Mouse (Mus musculus) hindbrain, embryonic 13.5 days (tissue): Measurements from ENCODE around the gene Pcp4. TPM values are rescaled to one million over a fixed set of nuclear protein-coding genes. Genes with fewer than 3 reads are reported as not detected.

Experiments used
- ATAC-seq: fragments of 200-750 bp; cut with Nextera tagmentation; 2 replicates; pipeline ENCODE4 v1.8.0; 2017; ENCODE audit warnings: moderate TSS enrichment; ENCODE audit not compliant: low FRiP score
- H3K27ac ChIP-seq: fragments of 300-500 bp; sonication (generic); 2 replicates; pipeline ENCODE4 v1.5.1; 2015; ENCODE audit warnings: inconsistent platforms, mild to moderate bottlenecking, moderate library complexity
- H3K27me3 ChIP-seq: fragments of 300-500 bp; sonication (generic); 2 replicates; pipeline ENCODE4 v1.6.1; 2015; ENCODE audit warnings: mild to moderate bottlenecking, inconsistent platforms
- H3K36me3 ChIP-seq: fragments of 300-500 bp; sonication (generic); 2 replicates; pipeline ENCODE4 v1.6.1; 2015; ENCODE audit warnings: mild to moderate bottlenecking, inconsistent platforms
- H3K4me1 ChIP-seq: fragments of 300-500 bp; sonication (generic); replicated peaks from 2 replicates; pipeline ENCODE4 v1.6.1; 2015; ENCODE audit warnings: inconsistent platforms
- H3K4me2 ChIP-seq: fragments of 300-500 bp; sonication (generic); 2 replicates; pipeline ENCODE4 v1.6.1; 2015; ENCODE audit warnings: inconsistent platforms, mild to moderate bottlenecking, moderate library complexity
- H3K4me3 ChIP-seq: fragments of 300-500 bp; sonication (generic); 2 replicates; pipeline ENCODE4 v1.5.1; 2015; ENCODE audit warnings: mild to moderate bottlenecking, inconsistent platforms
- H3K9ac ChIP-seq: fragments of 300-500 bp; sonication (generic); 2 replicates; pipeline ENCODE4 v1.6.1; 2015; ENCODE audit warnings: mild to moderate bottlenecking, inconsistent platforms
- H3K9me3 ChIP-seq: fragments of 300-500 bp; sonication (generic); 2 replicates; pipeline ENCODE4 v1.6.1; 2016; ENCODE audit warnings: inconsistent platforms
- WGBS: fragments of 180-500 bp; shearing (Covaris S2); methylation state at CpG from one replicate; pipeline ENCODE4 v1.1.7; 2015; 5-methylcytosine and 5-hydroxymethylcytosine counted together
- polyA plus RNA-seq: library from polyadenylated mRNA; unstranded; fragments of >200 nt; fragmentation: Nextera tagmentation; extraction: Ambion mirVana; gene quantifications from 2 replicates; pipeline ENCODE4 v1.2.1, GENCODE M21; 2015

Pcp4 gene
- polyA plus RNA-seq, 1 experiment from 2014 or later, result 214 TPM

DNA sequence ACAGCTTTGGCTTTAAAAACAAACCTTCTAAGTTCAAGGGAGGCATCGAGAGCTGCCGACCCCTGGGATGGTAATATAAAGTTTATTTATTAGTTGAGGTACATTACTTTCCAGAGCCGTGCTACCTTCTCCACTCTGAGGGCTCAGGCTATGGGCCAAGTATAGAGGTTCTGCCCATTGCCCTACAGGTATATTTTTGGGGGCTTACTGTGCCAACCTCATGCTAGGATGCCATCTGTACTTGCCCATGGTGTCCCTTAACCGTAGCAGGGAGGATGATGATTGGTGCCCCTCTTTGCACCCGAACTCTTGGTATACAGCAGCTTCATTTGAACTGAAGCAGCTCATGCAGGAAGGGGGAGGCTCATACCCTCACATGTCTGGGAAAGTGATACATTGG, 9.8 kb upstream of the Pcp4 start:
- H3K4me3 ChIP-seq, result no peak overlapping the region
- WGBS, result 85% methylated on average over 5 of the region's 5 CpGs

DNA sequence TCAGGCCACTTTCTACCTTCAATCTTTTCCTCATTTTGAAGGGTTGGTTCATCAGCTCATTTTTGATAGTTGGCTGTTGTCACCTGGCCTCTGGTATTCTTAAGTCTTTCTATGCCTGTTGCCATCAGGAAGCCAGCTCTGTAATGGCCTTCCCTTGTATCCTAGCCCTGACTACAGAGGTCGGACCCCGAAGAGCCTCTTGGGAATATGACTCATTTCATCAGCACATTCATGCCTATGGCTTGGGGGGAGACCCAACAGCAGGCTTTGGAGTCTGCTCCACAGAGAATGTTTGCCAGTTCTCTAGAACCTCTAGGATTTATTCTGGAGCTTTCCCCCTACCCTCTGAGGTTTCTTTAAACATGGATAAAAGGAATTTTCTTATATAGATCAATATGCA, 8.1 kb upstream of the Pcp4 start:
- H3K27ac ChIP-seq, result no peak overlapping the region
- H3K4me1 ChIP-seq, result no peaks in the 10 kb centered on the region
- H3K9me3 ChIP-seq, result no peaks in the 10 kb centered on the region
- ATAC-seq, result no peak
- H3K4me2 ChIP-seq, result no peak overlapping the region
- 87% methylated on average over 2 of the region's 2 CpGs for WGBS
- H3K4me3 ChIP-seq, result no peak overlapping the region
- no peaks in the 10 kb centered on the region for H3K36me3 ChIP-seq
- no peak overlapping the region for H3K9ac ChIP-seq
- peaks cover 3% of the 10 kb centered on the region; the same call in 1 of the 2 replicates for H3K27me3 ChIP-seq

More for the DNA sequence above, 9.8 kb upstream of the Pcp4 start:
- H3K4me1 ChIP-seq, result no peaks in the 10 kb centered on the region
- H3K27me3 ChIP-seq, result peaks cover 3% of the 10 kb centered on the region; the same call in 1 of the 2 replicates
- H3K9ac ChIP-seq, result no peak overlapping the region
- no peak overlapping the region for H3K27ac ChIP-seq
- no peak overlapping the region for H3K4me2 ChIP-seq
- no peak for ATAC-seq
- H3K9me3 ChIP-seq, result no peaks in the 10 kb centered on the region
- H3K36me3 ChIP-seq, result no peaks in the 10 kb centered on the region

DNA sequence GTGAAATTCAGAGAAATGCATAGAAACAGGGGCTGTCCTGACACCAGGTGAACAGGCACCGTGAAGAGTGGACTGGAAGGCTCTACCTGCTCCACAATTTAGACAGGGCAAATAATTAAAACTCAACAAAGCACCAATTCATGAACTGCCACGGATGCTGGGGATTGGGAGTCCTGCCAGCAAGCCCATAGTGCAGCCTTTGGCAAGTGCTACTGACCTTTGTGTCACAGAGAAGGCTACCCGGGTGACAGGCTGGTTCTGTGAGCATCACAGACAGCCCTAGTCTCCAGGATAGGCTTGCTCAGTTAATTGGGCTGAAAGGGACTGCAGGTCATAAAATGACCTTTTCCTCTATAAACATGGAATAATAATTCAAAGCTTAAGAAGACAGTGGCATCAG, 6.6 kb upstream of the Pcp4 start:
- Histone ChIP-seq H3K4me3 (no peak overlapping the region), H3K4me2 (no peak overlapping the region), H3K9ac (no peak overlapping the region), H3K27me3 (peaks cover 3% of the 10 kb centered on the region; the same call in 1 of the 2 replicates), H3K27ac (no peak overlapping the region), H3K9me3 (no peaks in the 10 kb centered on the region), H3K36me3 (no peaks in the 10 kb centered on the region), H3K4me1 (no peaks in the 10 kb centered on the region)
- no peak for ATAC-seq
- 55% methylated on average over 3 of the region's 3 CpGs for WGBS

- Histone ChIP-seq H3K27me3 (no peaks in the 10 kb centered on the region), H3K9me3 (no peaks in the 10 kb centered on the region), H3K27ac (no peak overlapping the region), H3K4me3 (peak overlapping the region; percentile 31), H3K4me1 (peaks cover 36% of the 10 kb centered on the region), H3K9ac (peak overlapping the region; percentile 15; the same call in 1 of the 2 replicates), H3K36me3 (no peaks in the 10 kb centered on the region), H3K4me2 (peak overlapping the region; percentile 48)
- no peak for ATAC-seq
- 61% methylated on average over 4 of the region's 4 CpGs for WGBS
Measured at GRCm38 (mm10) chr16:96468011-96468410, 605 bp downstream of the Pcp4 start.

DNA sequence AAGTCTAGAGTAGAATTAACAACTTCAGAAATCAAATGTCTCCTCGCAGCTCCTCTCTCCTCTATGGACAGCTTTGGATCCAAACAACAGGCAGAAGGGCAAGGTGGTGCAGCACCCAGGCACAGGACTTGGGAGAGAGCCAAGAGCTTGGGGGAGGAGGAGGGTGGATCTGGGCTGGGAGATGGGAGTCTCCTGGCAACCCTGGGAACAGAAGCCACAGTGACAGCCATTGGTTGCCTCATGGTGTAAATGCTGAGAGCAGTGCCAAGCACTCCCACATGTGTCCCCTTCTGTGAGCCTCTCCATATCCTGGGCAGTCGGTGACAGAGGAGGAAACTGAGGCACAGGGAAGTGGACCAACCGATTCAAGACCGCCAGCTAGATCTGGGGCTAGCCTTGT, 1.3 kb downstream of the Pcp4 start:
- Histone ChIP-seq H3K4me3 (peak overlapping the region; percentile 31; the same call in 1 of the 2 replicates), H3K4me1 (peaks cover 36% of the 10 kb centered on the region), H3K27me3 (no peaks in the 10 kb centered on the region), H3K9me3 (no peaks in the 10 kb centered on the region), H3K9ac (0 out of 2 replicates have a peak overlapping the region, but pooled peaks have one; percentile 15), H3K4me2 (peak overlapping the region; percentile 48), H3K36me3 (no peaks in the 10 kb centered on the region), H3K27ac (no peak overlapping the region)
- ATAC-seq, result peak; percentile 84
- WGBS, result 83% methylated on average over 4 of the region's 4 CpGs

- ATAC-seq, result no peak
- H3K9ac ChIP-seq, result no peak overlapping the region
- H3K4me2 ChIP-seq, result peak overlapping the region; percentile 48
- no peaks in the 10 kb centered on the region for H3K27me3 ChIP-seq
- WGBS, result 53% methylated on average over 4 of the region's 4 CpGs
- H3K4me3 ChIP-seq, result no peak overlapping the region
- no peaks in the 10 kb centered on the region for H3K36me3 ChIP-seq
- H3K9me3 ChIP-seq, result no peaks in the 10 kb centered on the region
- H3K27ac ChIP-seq, result no peak overlapping the region
- H3K4me1 ChIP-seq, result peaks cover 36% of the 10 kb centered on the region
Measured at GRCm38 (mm10) chr16:96469640-96470039, 2.2 kb downstream of the Pcp4 start.

DNA sequence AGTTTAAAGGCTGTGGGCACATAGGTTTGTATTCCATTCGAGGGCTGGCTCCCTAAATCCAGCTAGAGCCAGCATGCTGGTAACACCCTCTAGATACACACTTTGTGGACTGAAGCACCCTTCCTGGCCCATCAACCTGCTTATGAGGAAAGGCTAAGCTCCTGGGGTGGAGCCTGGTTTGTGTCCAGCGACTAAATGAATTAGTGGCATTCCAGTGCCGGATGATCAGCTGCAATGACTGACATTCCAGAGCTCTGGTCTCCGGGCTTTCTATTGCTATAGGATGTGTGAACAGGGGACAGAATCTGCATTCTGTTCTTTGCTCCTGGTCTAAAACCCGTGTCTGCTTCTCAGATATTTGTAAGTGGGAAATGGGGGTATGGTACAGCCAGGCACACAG, 5.0 kb downstream of the Pcp4 start:
- Histone ChIP-seq H3K27me3 (no peaks in the 10 kb centered on the region), H3K9me3 (no peaks in the 10 kb centered on the region), H3K4me2 (peak overlapping the region; percentile 21), H3K36me3 (no peaks in the 10 kb centered on the region), H3K9ac (peak overlapping the region; percentile 39; the same call in 1 of the 2 replicates), H3K4me3 (no peak overlapping the region), H3K4me1 (peaks cover 36% of the 10 kb centered on the region), H3K27ac (peak overlapping the region; percentile 67)
- no peak for ATAC-seq
- 36% methylated on average over 5 of the region's 5 CpGs for WGBS

DNA sequence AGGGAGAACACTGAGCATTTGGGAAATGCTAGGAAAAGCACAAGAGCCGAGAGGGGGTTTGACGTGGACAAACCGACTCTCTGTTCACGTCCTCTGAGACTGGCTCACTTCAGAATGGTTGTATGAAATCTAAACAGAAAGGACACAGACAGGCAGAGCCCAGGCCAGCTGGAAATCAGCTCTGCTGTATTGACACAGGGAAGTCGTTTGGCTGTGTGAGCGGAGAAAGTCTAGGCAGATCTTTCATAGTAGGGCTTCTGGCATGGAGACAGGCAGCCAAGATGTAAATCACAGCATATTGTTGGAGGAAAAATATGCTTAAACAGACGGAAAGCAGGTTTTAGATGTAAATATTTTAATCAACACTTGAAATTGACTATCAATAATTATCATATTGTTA, 5.4 kb downstream of the Pcp4 start:
- no peaks in the 10 kb centered on the region for H3K27me3 ChIP-seq
- H3K9me3 ChIP-seq, result no peaks in the 10 kb centered on the region
- no peak for ATAC-seq
- H3K4me1 ChIP-seq, result peaks cover 33% of the 10 kb centered on the region
- H3K27ac ChIP-seq, result peak overlapping the region; percentile 67
- WGBS, result 54% methylated on average over 7 of the region's 7 CpGs
- peak overlapping the region; percentile 39; the same call in 1 of the 2 replicates for H3K9ac ChIP-seq
- peak overlapping the region; percentile 21 for H3K4me2 ChIP-seq
- no peak overlapping the region for H3K4me3 ChIP-seq
- no peaks in the 10 kb centered on the region for H3K36me3 ChIP-seq

GRCm38 (mm10) chr16:96474185-96474584, 6.8 kb downstream of the Pcp4 start:
- no peak for ATAC-seq
- Histone ChIP-seq H3K9ac (no peak overlapping the region), H3K4me2 (no peak overlapping the region), H3K36me3 (no peaks in the 10 kb centered on the region), H3K27ac (no peak overlapping the region), H3K9me3 (no peaks in the 10 kb centered on the region), H3K27me3 (no peaks in the 10 kb centered on the region), H3K4me3 (no peak overlapping the region), H3K4me1 (peaks cover 22% of the 10 kb centered on the region)
- WGBS, result 65% methylated on average over 3 of the region's 3 CpGs

- Histone ChIP-seq H3K27me3 (no peaks in the 10 kb centered on the region), H3K9me3 (no peaks in the 10 kb centered on the region), H3K4me1 (no peaks in the 10 kb centered on the region), H3K4me3 (no peak overlapping the region), H3K9ac (no peak overlapping the region), H3K4me2 (no peak overlapping the region), H3K36me3 (no peaks in the 10 kb centered on the region), H3K27ac (no peak overlapping the region)
- 95% methylated on average over 4 of the region's 4 CpGs for WGBS
- ATAC-seq, result no peak
Measured at GRCm38 (mm10) chr16:96481791-96482190, 14.4 kb downstream of the Pcp4 start.

DNA sequence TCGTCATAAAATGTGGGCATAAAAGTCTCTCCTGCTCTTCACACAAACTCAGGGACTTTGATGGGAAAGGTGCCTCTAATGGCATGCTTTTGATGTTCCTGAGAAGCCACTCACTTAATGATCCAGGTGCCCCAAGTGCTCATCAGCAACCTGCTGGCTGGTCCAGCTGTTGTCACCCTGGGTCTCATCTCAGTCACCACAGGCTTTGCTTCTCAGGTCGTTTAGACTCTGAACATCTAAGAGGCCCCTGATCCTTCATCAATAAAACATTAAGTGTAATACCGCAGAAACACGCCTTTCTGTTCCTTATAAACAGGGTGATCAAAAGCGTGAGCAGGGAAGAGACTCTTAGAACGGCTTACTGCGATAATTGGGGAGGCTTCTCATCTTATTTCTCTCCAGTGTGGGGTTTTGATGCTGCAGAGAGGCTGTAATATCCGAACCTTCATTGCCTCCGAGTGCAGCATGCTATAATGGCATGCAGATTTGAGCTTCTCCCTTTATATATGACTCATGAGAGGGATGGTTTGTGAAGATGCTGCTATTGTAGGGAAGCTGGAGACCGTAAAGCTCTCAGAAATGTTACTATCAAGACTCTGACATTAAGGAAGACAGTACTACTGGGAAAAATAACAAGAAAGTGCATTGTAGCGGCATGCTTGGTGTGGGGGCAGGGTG, 19.7 kb downstream of the Pcp4 start:
- no peaks in the 10 kb centered on the region for H3K27me3 ChIP-seq
- WGBS, result 78% methylated on average over 11 of the region's 11 CpGs
- no peaks in the 10 kb centered on the region for H3K36me3 ChIP-seq
- H3K4me2 ChIP-seq, result no peak overlapping the region
- 0 out of 2 replicates have a peak overlapping the region, but pooled peaks have one; percentile 3 for H3K27ac ChIP-seq
- H3K4me1 ChIP-seq, result peaks cover 5% of the 10 kb centered on the region; the same call in 1 of the 2 replicates
- H3K4me3 ChIP-seq, result no peak overlapping the region
- ATAC-seq, result no peak
- no peak overlapping the region for H3K9ac ChIP-seq
- no peaks in the 10 kb centered on the region for H3K9me3 ChIP-seq

DNA sequence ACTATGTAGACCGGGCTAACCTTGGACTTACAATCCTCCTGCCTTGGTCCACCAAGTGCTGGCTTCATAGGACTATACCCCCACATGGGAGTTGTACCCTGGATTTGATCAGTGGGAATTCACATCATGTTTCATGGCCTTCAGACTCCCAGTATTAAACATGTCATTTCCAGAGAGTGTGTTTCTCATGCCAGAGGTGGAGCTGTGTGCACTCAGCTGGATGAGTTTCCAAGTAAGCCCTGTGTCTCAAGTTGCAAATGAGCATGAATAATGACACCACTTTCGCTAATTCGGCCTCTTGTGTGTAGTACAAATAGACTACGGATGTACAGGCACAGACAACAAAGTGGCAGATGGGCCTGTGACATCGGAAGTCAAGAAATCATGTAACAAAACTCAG, 20.6 kb downstream of the Pcp4 start:
- Histone ChIP-seq H3K4me1 (peaks cover 5% of the 10 kb centered on the region; the same call in 1 of the 2 replicates), H3K9me3 (no peaks in the 10 kb centered on the region), H3K27me3 (no peaks in the 10 kb centered on the region), H3K9ac (no peak overlapping the region), H3K27ac (no peak overlapping the region), H3K4me2 (no peak overlapping the region), H3K36me3 (no peaks in the 10 kb centered on the region), H3K4me3 (no peak overlapping the region)
- 77% methylated on average over 5 of the region's 5 CpGs for WGBS
- ATAC-seq, result no peak

DNA sequence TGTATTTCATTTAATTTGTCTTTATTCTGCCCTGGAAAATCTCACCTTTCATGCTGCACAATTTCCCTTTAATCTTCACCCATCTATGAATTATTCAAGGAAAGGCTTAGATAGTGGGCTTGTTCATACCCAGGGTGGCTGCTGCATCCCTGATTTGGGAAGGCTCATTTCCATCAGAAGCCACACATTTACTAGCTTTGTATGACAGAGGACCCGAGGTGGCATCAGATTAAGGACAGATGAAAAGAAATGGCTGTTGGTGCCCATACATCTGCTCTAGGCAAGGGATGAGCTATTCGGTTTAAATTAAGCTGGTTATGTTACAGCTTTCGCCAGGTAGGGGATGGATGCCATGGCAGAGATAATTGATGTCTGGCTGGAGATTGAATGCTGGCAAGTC, 24.1 kb downstream of the Pcp4 start:
- H3K4me2 ChIP-seq, result no peak overlapping the region
- no peak for ATAC-seq
- H3K27me3 ChIP-seq, result no peaks in the 10 kb centered on the region
- WGBS, result 72% methylated on average over 3 of the region's 3 CpGs
- no peaks in the 10 kb centered on the region for H3K9me3 ChIP-seq
- peaks cover 8% of the 10 kb centered on the region; the same call in 1 of the 2 replicates for H3K4me1 ChIP-seq
- H3K27ac ChIP-seq, result no peak overlapping the region
- H3K36me3 ChIP-seq, result no peaks in the 10 kb centered on the region
- H3K4me3 ChIP-seq, result no peak overlapping the region
- H3K9ac ChIP-seq, result no peak overlapping the region
